Mouse (Mus musculus): ENCODE measurements around the gene Inka1.
"Not testable (repeated sequence)": the region's sequence is repeated elsewhere in the genome, so short reads cannot be mapped to it uniquely, and the experiment has no call there.

The Inka1 gene

DNA sequence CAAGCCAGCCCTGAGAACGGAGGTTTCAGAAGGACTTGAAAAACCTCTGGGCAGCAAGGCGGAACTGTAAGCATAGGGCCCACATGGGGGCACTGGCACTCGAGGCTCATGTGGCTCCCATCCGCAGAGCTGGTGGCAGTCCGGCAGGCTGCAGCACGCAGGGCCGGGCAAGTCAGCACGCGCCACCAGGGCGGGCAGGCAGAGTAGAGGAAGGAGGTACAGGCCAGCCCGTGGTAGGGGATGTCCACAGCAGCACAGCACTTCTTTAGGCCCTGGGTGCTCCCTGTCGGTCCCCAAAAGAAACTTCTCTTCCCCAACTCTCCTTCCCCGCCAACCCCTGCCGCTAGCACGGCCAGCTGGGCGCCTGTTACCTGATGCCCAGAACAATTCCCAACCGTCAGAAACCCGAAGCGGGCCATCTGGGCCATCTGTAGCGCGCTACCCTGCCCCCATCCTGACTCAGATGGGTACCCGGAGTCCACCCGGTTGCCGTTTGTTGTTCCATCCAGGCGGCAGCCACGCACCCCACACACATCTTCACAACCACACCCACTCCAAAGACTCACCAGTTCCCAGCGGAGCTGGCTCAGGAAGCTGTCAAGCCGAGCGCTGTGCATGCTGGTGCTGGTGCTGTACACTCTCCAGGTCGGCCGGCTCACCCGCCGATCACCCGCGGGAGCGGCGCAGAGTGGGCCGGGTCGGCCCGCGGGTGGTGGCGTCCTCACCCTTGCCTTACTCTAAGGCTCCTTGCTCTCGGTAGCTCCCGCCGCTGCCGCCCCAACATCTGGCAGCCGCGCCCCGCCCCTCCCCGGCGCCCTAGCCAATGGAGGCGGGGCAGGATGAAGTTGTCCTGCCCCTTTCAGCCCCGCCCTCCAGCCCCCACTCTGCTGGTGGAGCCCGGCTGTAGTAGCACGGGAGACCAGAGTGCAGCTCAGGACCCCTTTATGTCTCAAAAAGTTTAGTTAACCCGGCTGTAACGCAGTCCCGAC is at the start of gene Inka1:
Gene Inka1, minus strand, starts transcription at position 749 of the 989 bp plus-strand sequence.
- DNase-seq (ENCODE audit: low read depth), result peak; percentile 94

- no peak for DNase-seq (ENCODE audit: low read depth)
Observed at GRCm38 (mm10) chr9:108032126-108032525, 46.4 kb upstream of the Inka1 start.

DNA sequence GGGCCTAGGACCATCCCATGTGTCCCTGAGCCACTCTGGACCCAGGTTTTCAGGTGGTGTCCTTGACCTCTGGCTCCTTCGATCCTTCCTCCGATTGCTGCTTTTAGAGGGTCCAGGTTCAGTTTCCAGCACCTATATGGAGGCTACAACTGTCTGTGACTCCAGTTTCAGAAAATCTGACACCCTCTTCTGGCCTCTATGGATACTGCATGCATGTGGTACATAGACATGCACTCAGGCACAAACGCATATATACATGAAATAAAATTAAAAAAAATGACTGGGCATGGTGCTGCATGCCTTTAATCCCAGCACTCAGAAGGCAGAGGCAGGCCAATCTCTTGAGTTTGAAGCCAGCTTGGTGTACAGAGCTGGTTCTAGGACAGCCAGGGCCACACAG is 42.2 kb upstream of the Inka1 start:
- DNase-seq (ENCODE audit: low read depth), result no peak

- peak; percentile 59 for DNase-seq (ENCODE audit: low read depth)
Observed at GRCm38 (mm10) chr9:108026584-108026983, 40.9 kb upstream of the Inka1 start.

- DNase-seq (ENCODE audit: low read depth), result no peak
Observed at GRCm38 (mm10) chr9:108023216-108023615, 37.5 kb upstream of the Inka1 start.

GRCm38 (mm10) chr9:108020741-108021140 is 35.1 kb upstream of the Inka1 start:
- no peak for DNase-seq (ENCODE audit: low read depth)

DNA sequence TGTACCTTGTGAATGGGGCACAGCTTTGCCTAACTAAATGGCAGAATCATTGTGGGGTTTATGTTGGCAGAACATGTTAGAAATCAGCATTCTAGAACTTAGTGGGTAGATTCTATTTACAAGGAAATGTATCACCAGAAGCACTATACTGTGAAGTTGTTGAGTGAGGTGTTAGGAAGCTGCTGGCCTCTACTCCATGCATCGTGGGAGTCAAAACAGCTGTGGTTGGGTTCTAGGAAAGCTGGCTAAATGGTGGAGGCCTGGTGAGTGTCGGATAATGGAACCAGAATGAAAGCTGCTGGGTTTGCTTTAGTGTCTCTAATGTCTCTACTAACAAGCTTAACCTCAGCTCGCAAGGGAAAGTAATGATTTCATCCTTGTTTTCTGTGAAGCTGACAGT is 31.4 kb upstream of the Inka1 start:
- no peak for DNase-seq (ENCODE audit: low read depth)

DNA sequence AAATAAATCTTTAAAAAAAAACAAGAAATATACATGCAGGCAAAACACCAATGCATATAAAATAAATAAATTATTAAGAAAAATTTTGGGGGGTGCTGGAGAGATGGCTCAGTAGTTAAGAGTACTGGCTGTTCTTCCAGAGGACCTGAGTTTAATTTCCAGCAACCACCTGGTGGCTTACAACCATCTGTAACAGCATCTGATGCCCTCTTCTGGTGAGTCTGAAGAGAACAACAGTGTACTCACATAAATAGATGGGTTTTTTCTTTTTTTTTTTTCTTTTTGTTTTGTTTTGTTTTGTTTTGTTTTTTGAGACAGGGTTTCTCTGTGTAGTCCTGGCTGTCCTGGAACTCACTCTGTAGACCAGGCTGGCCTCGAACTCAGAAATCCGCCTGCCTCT is 27.9 kb upstream of the Inka1 start:
- DNase-seq (ENCODE audit: low read depth), result not testable (repeated sequence)

DNA sequence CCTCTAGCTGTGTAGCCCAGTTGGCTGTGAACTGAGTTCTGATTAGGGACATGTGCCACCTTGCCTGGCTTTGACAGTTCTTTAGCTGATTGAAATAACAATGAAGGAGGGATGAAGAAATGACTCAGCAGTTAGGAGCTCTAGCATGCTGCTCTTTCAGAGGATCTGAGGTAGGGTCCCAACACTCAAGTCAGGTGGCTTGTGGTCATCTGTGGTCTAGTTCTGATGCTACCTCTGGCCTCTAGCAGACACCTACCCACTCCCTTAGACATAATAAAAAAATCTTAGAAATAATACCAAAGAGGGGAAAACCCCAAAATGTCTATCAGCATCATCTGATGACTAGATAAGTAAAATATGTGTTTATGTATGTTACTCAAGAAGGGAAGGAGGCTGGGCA is 24.7 kb upstream of the Inka1 start:
- DNase-seq (ENCODE audit: low read depth), result peak; percentile 58

DNA sequence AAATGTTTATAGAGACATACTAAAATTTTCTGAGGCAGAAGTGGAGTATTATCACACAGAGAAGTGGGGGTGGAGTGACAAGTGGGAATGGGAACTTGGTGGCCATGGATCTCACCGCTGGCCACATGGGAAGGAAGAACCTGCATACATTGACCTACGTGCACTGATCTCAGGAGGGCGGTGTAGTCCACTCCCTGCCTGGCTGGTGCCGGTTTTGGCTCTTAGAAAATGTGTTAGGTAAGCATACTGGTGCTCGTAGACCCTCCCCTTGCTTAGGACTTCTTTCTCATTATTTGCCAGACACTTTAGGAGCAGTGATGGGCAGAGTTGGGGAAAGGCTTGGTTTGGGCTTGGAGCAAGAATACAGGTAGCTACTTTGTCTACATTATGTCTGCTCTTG is 22.4 kb upstream of the Inka1 start:
- no peak for DNase-seq (ENCODE audit: low read depth)

GRCm38 (mm10) chr9:108003531-108003890 is 17.8 kb upstream of the Inka1 start:
- no peak for DNase-seq (ENCODE audit: low read depth)

GRCm38 (mm10) chr9:108002778-108003530 is 17.3 kb upstream of the Inka1 start:
- DNase-seq (ENCODE audit: low read depth), result peak; percentile 72

DNA sequence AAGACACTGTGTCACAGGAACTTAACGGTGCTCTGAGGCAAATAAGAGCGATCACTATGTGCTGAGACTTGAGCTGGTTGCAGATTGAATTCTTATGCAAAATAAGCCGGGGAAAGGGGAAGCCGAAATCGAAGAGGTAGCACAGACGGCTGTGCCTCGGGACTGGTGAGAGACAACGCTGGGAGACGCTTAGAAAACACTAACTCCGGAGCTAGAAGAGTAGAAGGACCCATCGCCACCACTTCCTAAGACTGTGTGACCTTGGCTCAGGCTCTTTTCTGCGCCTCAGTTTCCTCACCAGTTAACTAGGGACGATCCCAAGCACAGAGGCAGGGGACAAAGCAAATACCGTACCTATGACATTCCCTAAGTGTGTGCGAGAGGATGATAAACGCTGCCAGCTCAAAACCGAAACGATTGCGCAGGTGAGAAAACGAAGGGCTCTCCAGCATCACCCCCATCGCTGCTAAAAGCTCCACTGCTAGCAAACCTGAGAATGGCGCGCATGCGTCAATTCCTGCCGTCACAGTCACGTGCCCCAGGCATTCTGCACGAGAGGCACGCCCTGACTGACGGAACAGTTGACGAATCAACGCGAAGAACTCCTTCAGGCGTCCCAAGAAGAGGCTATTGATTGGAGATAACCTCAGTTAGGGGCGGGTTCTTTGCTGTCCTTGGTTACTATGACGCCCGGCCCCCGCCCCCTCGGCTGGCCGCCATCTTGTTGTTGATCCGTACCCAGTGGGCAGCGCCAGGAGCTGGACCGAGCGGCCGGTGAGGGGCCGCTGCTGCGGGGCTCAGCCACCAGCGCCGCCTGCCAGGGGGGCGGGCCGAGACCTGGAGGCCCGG is 16.5 kb upstream of the Inka1 start, which contains the start of gene Ip6k1:
Gene Ip6k1, plus strand, starts transcription at position 580 of the 849 bp plus-strand sequence.
- DNase-seq (ENCODE audit: low read depth), result peak; percentile 100

DNA sequence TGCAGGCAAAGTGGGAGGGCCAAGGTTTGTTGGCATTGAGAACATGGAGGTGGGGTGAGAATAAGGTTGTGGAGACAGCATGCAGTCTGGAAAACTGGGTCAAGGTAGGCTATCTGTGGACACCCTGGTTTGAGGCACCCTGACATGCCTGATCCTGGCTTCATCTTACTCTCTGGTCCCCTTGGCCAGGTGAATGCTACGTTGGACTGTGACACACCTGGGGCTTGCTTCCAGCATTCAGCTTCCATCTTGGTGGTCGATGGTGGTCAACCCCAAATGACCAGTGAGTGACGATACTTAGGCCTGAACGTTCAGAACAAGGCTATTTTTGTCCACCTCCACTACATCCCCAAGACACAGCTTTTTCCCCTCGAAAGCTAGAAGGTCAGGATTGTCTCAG is 10.4 kb upstream of the Inka1 start, which contains the start of gene Gm20662:
Gene Gm20662, plus strand, starts transcription at position 301 of the 400 bp plus-strand sequence.
- DNase-seq (ENCODE audit: low read depth), result no peak

DNA sequence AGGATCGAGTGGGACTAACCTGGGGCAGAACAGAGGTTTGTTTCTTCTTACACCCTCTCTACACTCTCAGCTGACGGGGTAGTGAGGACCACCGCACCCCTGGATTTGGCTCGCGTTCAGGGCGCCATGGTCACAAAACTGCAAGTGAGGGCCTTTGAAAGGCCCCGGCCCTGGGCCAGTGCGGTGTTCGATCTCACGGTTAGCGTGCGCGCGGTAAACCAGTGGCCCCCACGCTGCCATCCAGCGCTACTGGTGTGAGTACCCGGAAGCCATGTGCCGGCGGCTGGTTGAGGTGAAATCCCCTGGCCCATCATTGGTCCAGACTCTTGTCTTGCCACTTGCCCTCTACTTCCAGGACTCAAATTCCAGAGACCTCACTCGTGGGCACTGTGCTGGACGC is 9.8 kb upstream of the Inka1 start:
- no peak for DNase-seq (ENCODE audit: low read depth)

DNA sequence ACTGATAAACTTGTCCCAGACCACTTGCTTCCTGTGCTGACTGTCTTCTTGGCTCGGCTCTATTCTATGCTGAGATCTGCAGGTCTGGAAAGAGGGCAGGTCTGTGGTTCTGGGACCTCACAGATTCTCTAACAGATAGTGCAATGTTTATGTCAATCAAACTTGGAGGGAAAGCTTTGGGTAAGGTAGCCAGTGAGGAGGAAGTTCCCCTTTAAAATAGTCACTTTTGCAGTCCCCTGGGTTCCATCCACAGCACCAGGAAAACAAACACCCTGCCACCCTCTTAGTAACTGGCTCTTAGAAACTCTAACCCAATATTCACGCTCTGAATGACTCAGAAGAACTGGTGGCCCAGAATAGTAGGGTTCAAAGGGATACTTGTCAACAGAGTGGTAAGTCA is 8.8 kb upstream of the Inka1 start:
- no peak for DNase-seq (ENCODE audit: low read depth)

DNA sequence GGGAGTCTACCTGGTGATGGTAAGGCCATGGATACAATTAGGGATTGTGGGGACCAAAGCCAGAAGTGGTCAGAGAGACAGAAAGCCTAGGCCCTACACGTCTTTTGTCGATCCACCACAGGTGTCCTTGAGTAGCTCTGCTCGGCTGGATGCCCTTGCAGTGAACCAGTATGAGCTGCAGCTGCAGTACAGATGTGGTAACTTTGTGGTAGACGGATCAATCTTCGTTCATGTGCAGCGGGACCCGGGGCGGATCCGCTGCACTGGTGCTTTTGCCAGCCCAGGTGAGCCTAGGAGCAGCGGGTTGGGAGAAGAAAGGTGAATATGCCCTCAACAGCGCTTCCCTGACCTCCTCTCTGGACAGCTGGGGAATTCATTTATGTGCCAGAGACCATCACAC is 7.3 kb upstream of the Inka1 start:
- no peak for DNase-seq (ENCODE audit: low read depth)

DNA sequence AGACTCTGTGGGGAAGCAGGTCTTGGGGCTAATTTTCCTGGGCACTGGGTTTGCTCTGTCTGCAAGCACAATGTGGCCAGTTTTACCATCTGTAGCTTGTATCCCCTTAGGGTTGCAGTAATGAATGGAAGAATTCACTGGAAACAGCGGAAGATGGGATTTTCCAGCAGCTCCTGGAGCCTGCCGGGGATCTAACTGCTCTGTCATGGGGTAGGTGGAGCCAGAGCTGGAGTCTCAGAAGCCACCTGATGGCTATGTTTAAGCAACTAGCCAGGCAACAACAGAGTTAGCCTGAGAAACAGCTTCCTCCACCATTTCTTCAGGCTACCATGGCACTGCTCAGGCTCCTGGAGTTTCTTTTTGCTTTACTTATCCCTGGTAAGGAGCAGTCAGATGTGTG is 6.5 kb upstream of the Inka1 start, which contains the start of gene Cdhr4:
Gene Cdhr4, plus strand, starts transcription at position 301 of the 400 bp plus-strand sequence.
- no peak for DNase-seq (ENCODE audit: low read depth)

DNA sequence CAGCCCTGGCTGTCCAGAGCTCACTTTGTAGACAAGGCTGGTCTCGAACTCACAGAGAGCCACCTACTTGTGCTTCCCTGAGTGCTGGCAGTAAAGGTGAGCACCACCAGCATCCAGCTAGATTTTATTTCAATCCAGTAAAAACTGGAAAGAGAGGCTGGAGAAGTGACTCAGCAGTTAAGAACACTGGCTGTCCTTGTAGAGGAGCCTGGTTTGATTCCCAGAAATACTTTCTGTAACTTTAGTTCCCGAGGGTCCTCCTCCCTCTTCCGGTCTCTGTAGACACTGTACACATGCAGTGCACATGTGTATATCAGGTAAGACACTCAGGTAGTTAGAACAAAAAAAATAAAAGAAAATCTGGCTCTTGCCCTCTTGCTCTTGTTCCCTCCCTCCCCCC is 2.3 kb upstream of the Inka1 start:
- no peak for DNase-seq (ENCODE audit: low read depth)

DNA sequence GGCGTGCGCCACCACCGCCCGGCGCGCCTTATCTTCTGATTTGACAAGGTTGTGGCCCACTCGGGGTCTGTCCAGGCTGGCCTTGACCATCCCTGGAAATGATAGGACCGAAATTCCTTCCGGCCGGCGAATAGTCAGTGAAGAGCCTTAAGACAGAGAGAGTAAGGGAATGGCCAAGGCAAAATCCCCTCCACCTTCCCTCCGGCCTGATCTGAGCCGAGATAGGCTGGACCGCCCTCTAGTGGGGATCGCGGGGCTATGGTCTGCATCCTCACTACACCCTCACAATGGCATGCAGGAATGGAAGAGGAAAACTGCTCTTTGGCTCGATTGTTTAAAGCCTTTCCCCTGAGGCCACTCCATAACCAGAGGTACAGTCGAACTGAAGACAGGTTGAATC is 697 bp upstream of the Inka1 start:
- DNase-seq (ENCODE audit: low read depth), result peak; percentile 85

GRCm38 (mm10) chr9:107984754-107985055 is 974 bp downstream of the Inka1 start:
- DNase-seq (ENCODE audit: low read depth), result no peak
